ENCODE assay signal across 8 mouse cellular contexts in genomic region chr2:152143279-152144157, GRCm38 (mm10). TPM values are rescaled to one million over a fixed set of nuclear protein-coding genes. Genes with fewer than 3 reads are reported as not detected.
DNase-seq lines count a peak whose midpoint lies in the region; ATAC-seq and TF ChIP-seq lines count a peak whose summit lies in the region.

Tcf15 (plus strand) TSS chr2:152143561.

- peak within 1 kb of the TSS; percentile 78 for H3K4me2 ChIP-seq in heart, embryonic 16.5 days (ENCODE audit: low read depth, low read length)
- peak within 1 kb of the TSS; percentile 72 for H3K4me2 ChIP-seq in stomach, postnatal 0 days (replicated peaks; ENCODE audit: low read depth)

- no peak for TF ChIP-seq CTCF in stomach, postnatal 0 days (IDR thresholded peaks at IDR 0.05; ENCODE audit: low read depth)

- peaks cover 44% of the 10 kb centered on the region for H3K4me1 ChIP-seq in forebrain, embryonic 10.5 days
- peaks cover 16% of the 10 kb centered on the region for H3K4me1 ChIP-seq in heart, embryonic 16.5 days (ENCODE audit: control insufficient read depth, insufficient read depth, low read length)
- H3K4me1 ChIP-seq in stomach, postnatal 0 days (replicated peaks; ENCODE audit: control insufficient read depth, insufficient read depth), result 0 out of 2 replicates have a peak, but pooled peaks cover 2% of the 10 kb centered on the region

- H3K27me3 ChIP-seq in forebrain, embryonic 10.5 days (ENCODE audit: poor library complexity, severe bottlenecking), result peaks cover 95% of the 10 kb centered on the region
- H3K27me3 ChIP-seq in heart, embryonic 16.5 days (ENCODE audit: control insufficient read depth, insufficient read depth, low read length), result peaks cover 57% of the 10 kb centered on the region
- peaks cover 12% of the 10 kb centered on the region; the same call in 1 of the 2 replicates for H3K27me3 ChIP-seq in stomach, postnatal 0 days (ENCODE audit: control insufficient read depth, insufficient read depth, low read length)

- peak within 1 kb of the TSS; percentile 58 for H3K4me3 ChIP-seq in forebrain, embryonic 10.5 days
- H3K4me3 ChIP-seq in heart, embryonic 16.5 days (ENCODE audit: low read length), result peak within 1 kb of the TSS; percentile 62
- peak within 1 kb of the TSS; percentile 41 for H3K4me3 ChIP-seq in stomach, postnatal 0 days (ENCODE audit: low read depth, low read length)

- DNase-seq in thymus, postnatal 14 days, result peak; percentile 10
- DNase-seq in thymus, adult 18-20 months, result no peak
- DNase-seq in forebrain, embryonic 10.5 days (ENCODE audit: extremely low spot score, low spot score), result peak; percentile 69
- peak; percentile 89 for DNase-seq in kidney, postnatal 10 days
- peak; percentile 69 to 77 for DNase-seq in lung, postnatal 4 days
- DNase-seq in stomach, postnatal 0 days (ENCODE audit: low spot score), result peak; percentile 40
- DNase-seq in layer of hippocampus, adult 9-11 months, result no peak

- peak within 1 kb of the TSS; percentile 71 for H3K9ac ChIP-seq in heart, embryonic 16.5 days (ENCODE audit: low read length)
- 0 out of 2 replicates have a peak within 1 kb of the TSS, but pooled peaks have one; percentile 41 for H3K9ac ChIP-seq in stomach, postnatal 0 days (ENCODE audit: low read length)

- no peaks in the 10 kb centered on the region for H3K9me3 ChIP-seq in forebrain, embryonic 10.5 days
- no peaks in the 10 kb centered on the region for H3K9me3 ChIP-seq in heart, embryonic 16.5 days (replicated peaks; ENCODE audit: control insufficient read depth, low read length)
- no peaks in the 10 kb centered on the region for H3K9me3 ChIP-seq in stomach, postnatal 0 days (ENCODE audit: control insufficient read depth, low read length)

- under 1% methylated on average over 118 of the region's 118 CpGs for WGBS in forebrain, embryonic 10.5 days
- under 1% methylated on average over 116 of the region's 118 CpGs for WGBS in heart, embryonic 16.5 days
- WGBS in stomach, postnatal 0 days, result 1% methylated on average over 88 of the region's 118 CpGs

- no peaks in the 10 kb centered on the region for H3K36me3 ChIP-seq in forebrain, embryonic 10.5 days (replicated peaks)
- no peaks in the 10 kb centered on the region for H3K36me3 ChIP-seq in heart, embryonic 16.5 days (ENCODE audit: control insufficient read depth, insufficient read depth)
- H3K36me3 ChIP-seq in stomach, postnatal 0 days (ENCODE audit: control insufficient read depth, insufficient read depth, low read length), result no peaks in the 10 kb centered on the region

- ATAC-seq in heart, embryonic 16.5 days (replicated peaks; ENCODE audit: extremely low read depth, insufficient read depth, low FRiP score), result peak; percentile 84
- peak; percentile 57 for ATAC-seq in stomach, postnatal 0 days (ENCODE audit: low FRiP score, low TSS enrichment)

- peak within 1 kb of the TSS; percentile 76 for H3K27ac ChIP-seq in forebrain, embryonic 10.5 days
- H3K27ac ChIP-seq in heart, embryonic 16.5 days (ENCODE audit: low read length), result no peak within 1 kb of the TSS
- H3K27ac ChIP-seq in stomach, postnatal 0 days (replicated peaks), result no peak within 1 kb of the TSS

- TF ChIP-seq EP300 in stomach, postnatal 0 days (optimal IDR thresholded peaks at IDR 0.05), result no peak

RNA-seq across cellular contexts. Expression of gene Tcf15, which starts in this region (rescaled TPM):
- 4.0 and 4.1 TPM in 2 replicates for polyA plus RNA-seq in forebrain, embryonic 10.5 days (2016; fragmentation: Nextera tagmentation; extraction: Ambion mirVana)
- polyA plus RNA-seq in heart, embryonic 16.5 days (2015; fragmentation: Nextera tagmentation; extraction: Ambion mirVana), result 13.4 and 14.0 TPM in 2 replicates
- 2.5 and 3.1 TPM in 2 replicates for polyA plus RNA-seq in stomach, postnatal 0 days (2015; fragmentation: Nextera tagmentation; extraction: Ambion mirVana)

Comparison
In these comparisons a context has a peak if more than half of its experiments do, and no peak if none do; other contexts are left out.
1. DNase-seq: peak in thymus, postnatal 14 days (single experiment), forebrain, embryonic 10.5 days (single experiment), kidney, postnatal 10 days (single experiment), lung, postnatal 4 days (2 of 2) and stomach, postnatal 0 days (single experiment); none in thymus, adult 18-20 months (0 of 2) and layer of hippocampus, adult 9-11 months (single experiment).
2. Peak in every context shown above with its lines, with median percentiles within 50 percentile points of each other: H3K4me3 ChIP-seq.